Mouse (Mus musculus) midbrain, embryonic 16.5 days (tissue): ENCODE data around the gene Arntl. TPM values are rescaled to one million over a fixed set of nuclear protein-coding genes. Genes with fewer than 3 reads are reported as not detected.

ENCODE experiments used
- ATAC-seq: fragments of 200-750 bp; cut with Nextera tagmentation; 2 replicates; pipeline ENCODE4 v1.8.0; 2017; ENCODE audit warnings: moderate TSS enrichment
- H3K27ac ChIP-seq: fragments of 300-500 bp; sonication (generic); 2 replicates; pipeline ENCODE4 v1.5.1; 2014; ENCODE audit warnings: mild to moderate bottlenecking, low read length, mixed read lengths
- H3K27me3 ChIP-seq: fragments of 300-500 bp; sonication (generic); 2 replicates; pipeline ENCODE4 v1.6.1; 2014; ENCODE audit warnings: low read depth, low read length, mixed read lengths; ENCODE audit not compliant: control insufficient read depth, insufficient read depth
- H3K36me3 ChIP-seq: fragments of 300-500 bp; sonication (generic); 2 replicates; pipeline ENCODE4 v1.6.1; 2014; ENCODE audit warnings: mild to moderate bottlenecking, low read length, moderate library complexity, mixed read lengths; ENCODE audit not compliant: control insufficient read depth, insufficient read depth
- H3K4me1 ChIP-seq: fragments of 300-500 bp; sonication (generic); 2 replicates; pipeline ENCODE4 v1.6.1; 2014; ENCODE audit warnings: mild to moderate bottlenecking, low read length, mixed read lengths; ENCODE audit not compliant: control insufficient read depth, insufficient read depth
- H3K4me2 ChIP-seq: fragments of 300-500 bp; sonication (generic); 2 replicates; pipeline ENCODE4 v1.6.1; 2014; ENCODE audit warnings: mild to moderate bottlenecking, low read length, mixed read lengths
- H3K4me3 ChIP-seq: fragments of 300-500 bp; sonication (generic); 2 replicates; pipeline ENCODE4 v1.5.1; 2014; ENCODE audit warnings: low read depth, mild to moderate bottlenecking, low read length, moderate library complexity, mixed read lengths
- H3K9ac ChIP-seq: fragments of 300-500 bp; sonication (generic); 2 replicates; pipeline ENCODE4 v1.6.1; 2014; ENCODE audit warnings: low read depth, low read length, mixed read lengths
- H3K9me3 ChIP-seq: fragments of 300-500 bp; sonication (generic); replicated peaks from 2 replicates; pipeline ENCODE4 v1.6.1; 2014; ENCODE audit warnings: mild to moderate bottlenecking, low read length, mixed read lengths; ENCODE audit not compliant: control insufficient read depth, poor library complexity, severe bottlenecking
- WGBS: fragments of 180-500 bp; shearing (Covaris S2); extraction: QIAGEN DNeasy Blood & Tissue Kit; methylation state at CpG from one replicate; pipeline ENCODE4 v1.1.7; 2014; 5-methylcytosine and 5-hydroxymethylcytosine counted together
- polyA plus RNA-seq: library from polyadenylated mRNA; unstranded; fragments of >200 nt; fragmentation: Nextera tagmentation; extraction: Ambion mirVana; gene quantifications from 2 replicates; pipeline ENCODE4 v1.2.1, GENCODE M21; 2015

The Arntl gene
- 21.0 and 22.8 TPM in 2 replicates for polyA plus RNA-seq

DNA sequence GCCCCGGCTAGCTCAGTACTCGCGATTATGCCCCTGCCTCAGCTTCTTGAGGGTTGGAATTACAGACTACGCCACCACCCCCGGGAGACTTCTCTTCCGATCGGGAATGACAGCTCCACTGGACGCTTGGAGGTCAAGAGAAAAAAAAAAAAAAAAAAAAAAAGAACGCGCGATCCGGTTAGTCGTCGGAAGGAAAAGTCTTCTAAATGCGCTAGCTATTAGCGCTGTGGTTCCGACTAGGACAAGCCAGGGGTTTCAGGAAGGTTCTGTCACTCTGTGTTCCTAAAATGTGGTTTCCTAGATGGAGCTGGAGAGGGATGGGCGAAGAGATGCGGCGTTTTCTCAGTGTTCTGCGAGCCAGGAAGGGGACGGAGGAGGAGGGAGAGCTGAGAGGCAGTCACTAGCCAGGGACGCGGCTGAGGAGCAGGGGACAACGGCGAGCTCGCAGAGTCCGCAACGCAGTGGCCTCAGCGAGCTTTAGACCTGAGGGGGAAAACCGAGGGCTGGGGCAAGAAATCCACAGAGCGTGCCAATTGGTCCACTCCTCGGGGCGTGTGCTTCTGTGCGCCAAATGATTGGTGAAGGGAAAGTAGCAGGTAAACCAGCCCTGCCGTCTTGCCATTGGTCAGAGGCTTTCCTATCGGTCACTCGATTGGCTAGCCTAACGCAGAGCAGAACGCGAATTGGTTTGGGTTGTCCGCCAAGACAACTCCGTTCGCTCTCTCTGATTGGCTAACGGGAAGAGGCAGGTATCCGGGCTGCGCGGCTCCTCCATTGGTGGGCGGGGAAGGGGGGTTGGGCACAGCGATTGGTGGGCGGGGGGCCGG, at the start of gene Arntl:
Gene Arntl (plus strand): TSS at position 822 of the 827 bp plus-strand sequence.
- under 1% methylated on average over 51 of the region's 52 CpGs for WGBS
- peaks cover 16% of the 10 kb centered on the region for H3K27me3 ChIP-seq

DNA sequence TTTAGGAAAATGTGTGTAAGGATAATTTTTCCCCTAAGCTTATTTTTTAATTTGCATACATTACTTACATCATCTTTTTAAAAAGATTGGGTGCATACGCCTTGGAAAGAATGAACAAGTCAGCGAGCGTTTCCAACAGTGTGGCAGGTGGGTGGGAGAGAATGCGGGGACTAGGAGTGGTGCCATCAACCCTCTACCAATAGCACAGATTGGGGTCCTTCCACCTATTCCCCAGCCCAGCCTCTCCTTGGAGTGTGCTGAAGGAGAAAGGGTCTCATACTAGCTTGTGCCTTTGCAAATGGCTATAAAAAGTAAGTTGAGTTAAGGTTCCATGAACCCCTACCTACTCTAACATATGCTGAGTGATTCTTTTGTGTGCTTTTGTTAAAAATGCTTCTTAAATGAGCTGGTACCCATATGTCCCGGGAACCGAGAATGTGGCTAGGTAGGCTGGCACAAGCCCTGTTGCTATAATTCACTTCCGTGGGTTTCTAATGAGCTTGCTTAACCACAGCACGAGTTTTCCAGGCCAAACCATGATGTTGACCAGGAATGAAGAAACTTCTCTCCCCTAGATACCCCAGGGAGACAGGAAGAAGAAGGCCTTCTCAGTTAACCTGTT, 46.1 kb upstream of the Arntl start:
- Histone ChIP-seq H3K9me3 (no peaks in the 10 kb centered on the region), H3K9ac (no peak overlapping the region), H3K4me3 (no peak overlapping the region), H3K4me1 (no peaks in the 10 kb centered on the region), H3K36me3 (no peaks in the 10 kb centered on the region), H3K27me3 (no peaks in the 10 kb centered on the region), H3K27ac (no peak overlapping the region), H3K4me2 (no peak overlapping the region)
- no peak for ATAC-seq
- WGBS, result 90% methylated on average over 8 of the region's 8 CpGs

More for the DNA sequence above, at the start of gene Arntl:
- Histone ChIP-seq H3K4me2 (peak within 1 kb of the TSS; percentile 82), H3K4me1 (peaks cover 22% of the 10 kb centered on the region), H3K27ac (peak within 1 kb of the TSS; percentile 88), H3K4me3 (peak within 1 kb of the TSS; percentile 85), H3K9me3 (no peaks in the 10 kb centered on the region), H3K9ac (peak within 1 kb of the TSS; percentile 76), H3K36me3 (no peaks in the 10 kb centered on the region)
- ATAC-seq, result peak; percentile 98

DNA sequence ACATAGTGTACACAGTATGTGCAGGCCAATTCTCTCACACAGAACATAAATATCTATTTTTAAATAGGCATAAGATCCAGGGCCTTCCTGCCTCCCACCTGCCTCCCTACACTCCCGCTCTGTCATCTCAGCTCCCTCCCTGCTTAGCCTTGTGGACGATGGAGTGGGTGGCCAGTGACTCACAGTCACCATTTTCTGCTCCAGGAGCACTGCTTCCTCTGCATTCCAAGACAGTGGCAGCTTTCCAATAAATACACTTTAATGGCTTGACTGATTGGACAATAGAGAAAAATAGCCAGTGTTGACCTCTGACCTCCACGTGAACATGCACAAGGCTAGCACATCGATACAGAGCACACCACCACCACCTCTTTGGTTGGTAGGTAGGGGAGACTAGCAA, 42.5 kb upstream of the Arntl start:
- Histone ChIP-seq H3K4me3 (no peak overlapping the region), H3K9ac (no peak overlapping the region), H3K4me2 (no peak overlapping the region), H3K4me1 (no peaks in the 10 kb centered on the region), H3K9me3 (no peaks in the 10 kb centered on the region), H3K27me3 (no peaks in the 10 kb centered on the region), H3K27ac (no peak overlapping the region), H3K36me3 (no peaks in the 10 kb centered on the region)
- ATAC-seq, result no peak
- WGBS, result 76% methylated on average over 4 of the region's 4 CpGs

DNA sequence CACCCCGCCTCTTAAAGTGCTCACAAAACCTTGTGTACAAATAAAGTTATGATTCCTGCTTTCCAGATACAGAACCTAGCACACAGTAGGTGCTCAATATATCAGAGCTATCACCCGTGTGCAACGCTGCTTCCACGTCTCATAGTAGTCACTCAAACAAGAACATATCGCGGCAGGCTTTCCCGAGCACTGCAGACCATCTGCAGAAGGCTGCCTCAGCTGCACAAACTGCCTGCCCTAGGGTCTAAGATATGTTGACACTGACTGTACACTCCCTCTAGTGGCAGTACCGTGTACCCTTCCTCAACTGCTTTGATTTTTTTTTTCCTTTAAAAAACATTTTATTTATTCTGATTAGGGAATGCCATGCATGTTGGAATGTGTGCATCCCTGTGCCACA, 40.2 kb upstream of the Arntl start:
- H3K4me1 ChIP-seq, result no peaks in the 10 kb centered on the region
- H3K4me3 ChIP-seq, result no peak overlapping the region
- no peak overlapping the region for H3K9ac ChIP-seq
- H3K36me3 ChIP-seq, result no peaks in the 10 kb centered on the region
- H3K27me3 ChIP-seq, result no peaks in the 10 kb centered on the region
- 53% methylated on average over 8 of the region's 8 CpGs for WGBS
- ATAC-seq, result no peak
- no peak overlapping the region for H3K27ac ChIP-seq
- H3K9me3 ChIP-seq, result no peaks in the 10 kb centered on the region
- H3K4me2 ChIP-seq, result no peak overlapping the region

DNA sequence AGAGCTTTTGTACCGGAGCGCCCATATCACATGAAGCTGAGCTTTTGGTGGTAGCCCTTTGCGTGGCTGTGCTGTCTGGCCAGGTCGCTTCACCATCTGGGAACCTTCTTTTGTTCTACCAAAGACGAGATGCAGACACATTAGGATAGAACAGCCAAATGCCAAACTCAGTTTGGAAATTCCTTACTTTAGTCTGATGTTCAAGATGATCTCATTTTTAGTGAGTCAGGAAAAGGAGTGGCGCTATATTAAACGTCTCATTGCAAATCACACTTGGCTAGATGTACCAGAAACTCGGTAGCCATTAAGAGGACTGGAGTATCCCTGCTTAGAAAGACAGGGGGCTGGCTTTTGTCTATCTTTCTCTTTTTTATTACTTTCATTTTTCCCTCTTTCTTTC, 38.7 kb upstream of the Arntl start:
- no peaks in the 10 kb centered on the region for H3K4me1 ChIP-seq
- no peaks in the 10 kb centered on the region for H3K36me3 ChIP-seq
- WGBS, result 90% methylated on average over 8 of the region's 8 CpGs
- no peak overlapping the region for H3K9ac ChIP-seq
- H3K9me3 ChIP-seq, result no peaks in the 10 kb centered on the region
- H3K27ac ChIP-seq, result no peak overlapping the region
- no peak overlapping the region for H3K4me3 ChIP-seq
- no peak for ATAC-seq
- H3K27me3 ChIP-seq, result no peaks in the 10 kb centered on the region
- H3K4me2 ChIP-seq, result no peak overlapping the region

DNA sequence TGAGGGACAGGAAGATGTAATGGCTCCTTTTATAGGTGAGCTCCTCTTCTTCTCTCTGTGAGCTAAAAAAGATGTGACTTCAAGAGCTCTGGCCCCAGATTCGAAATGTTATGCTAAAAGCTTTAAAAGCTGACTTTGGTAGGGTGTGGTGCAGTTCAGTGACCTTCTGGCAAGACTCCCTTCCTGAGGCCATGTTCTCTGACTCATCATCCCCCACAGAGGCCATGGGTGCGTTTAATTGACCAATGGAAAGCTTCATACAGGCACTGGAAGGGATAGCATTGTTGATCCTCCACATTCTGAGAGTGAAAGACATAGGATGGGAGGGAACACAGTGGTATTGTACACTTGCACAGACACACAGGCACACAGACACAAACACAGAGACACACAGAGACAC, 34.8 kb upstream of the Arntl start:
- H3K9me3 ChIP-seq, result no peaks in the 10 kb centered on the region
- H3K4me3 ChIP-seq, result no peak overlapping the region
- H3K4me1 ChIP-seq, result no peaks in the 10 kb centered on the region
- no peak overlapping the region for H3K4me2 ChIP-seq
- H3K27ac ChIP-seq, result no peak overlapping the region
- 58% methylated on average over 2 of the region's 2 CpGs for WGBS
- no peaks in the 10 kb centered on the region for H3K27me3 ChIP-seq
- no peak overlapping the region for H3K9ac ChIP-seq
- H3K36me3 ChIP-seq, result no peaks in the 10 kb centered on the region
- ATAC-seq, result no peak

DNA sequence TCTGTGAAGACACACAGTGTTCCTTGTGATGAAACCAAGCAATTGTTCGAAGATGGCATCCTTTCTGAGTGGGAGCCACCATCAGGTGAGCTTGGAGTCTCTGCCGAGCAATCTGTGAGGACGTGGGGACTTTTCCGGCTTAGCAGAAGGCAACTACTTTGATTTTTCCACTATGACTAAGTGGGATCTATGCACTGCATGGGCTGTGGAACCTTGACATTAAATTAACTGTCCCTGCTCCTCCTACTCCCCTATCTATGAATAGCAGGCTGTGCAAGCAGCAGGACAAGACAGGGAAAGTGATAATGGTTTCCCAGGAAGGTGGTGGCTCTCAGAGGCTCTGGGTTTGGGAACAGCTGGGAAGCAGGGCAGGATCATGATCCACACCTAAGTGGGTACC, 31.8 kb upstream of the Arntl start:
- Histone ChIP-seq H3K9me3 (no peaks in the 10 kb centered on the region), H3K4me2 (no peak overlapping the region), H3K4me3 (no peak overlapping the region), H3K4me1 (no peaks in the 10 kb centered on the region), H3K27me3 (no peaks in the 10 kb centered on the region), H3K9ac (no peak overlapping the region), H3K27ac (no peak overlapping the region), H3K36me3 (no peaks in the 10 kb centered on the region)
- 87% methylated on average over 4 of the region's 4 CpGs for WGBS
- ATAC-seq, result no peak

DNA sequence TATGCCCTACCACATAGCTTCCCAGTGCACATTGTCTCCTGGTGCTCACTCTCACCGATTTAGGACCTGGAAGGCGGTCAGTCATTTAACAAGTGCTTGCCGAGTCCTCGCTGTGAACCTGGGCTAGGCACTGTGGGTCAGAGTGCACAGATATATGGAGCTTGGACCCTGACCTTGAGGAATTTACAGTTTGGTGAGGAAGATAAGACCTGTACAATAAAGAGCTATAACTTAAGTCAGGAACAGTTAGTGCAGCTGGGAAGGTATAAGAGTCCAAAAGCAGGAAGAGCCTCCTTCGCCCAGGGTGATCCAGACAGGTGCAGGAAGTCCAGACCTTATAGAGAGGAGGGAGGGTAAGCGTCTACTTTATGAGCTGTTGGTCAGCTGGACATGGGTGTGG, 29.2 kb upstream of the Arntl start:
- ATAC-seq, result no peak
- Histone ChIP-seq H3K4me3 (no peak overlapping the region), H3K27ac (no peak overlapping the region), H3K4me1 (no peaks in the 10 kb centered on the region), H3K4me2 (no peak overlapping the region), H3K9me3 (no peaks in the 10 kb centered on the region), H3K9ac (no peak overlapping the region), H3K27me3 (no peaks in the 10 kb centered on the region), H3K36me3 (no peaks in the 10 kb centered on the region)
- WGBS, result 93% methylated on average over 6 of the region's 6 CpGs

DNA sequence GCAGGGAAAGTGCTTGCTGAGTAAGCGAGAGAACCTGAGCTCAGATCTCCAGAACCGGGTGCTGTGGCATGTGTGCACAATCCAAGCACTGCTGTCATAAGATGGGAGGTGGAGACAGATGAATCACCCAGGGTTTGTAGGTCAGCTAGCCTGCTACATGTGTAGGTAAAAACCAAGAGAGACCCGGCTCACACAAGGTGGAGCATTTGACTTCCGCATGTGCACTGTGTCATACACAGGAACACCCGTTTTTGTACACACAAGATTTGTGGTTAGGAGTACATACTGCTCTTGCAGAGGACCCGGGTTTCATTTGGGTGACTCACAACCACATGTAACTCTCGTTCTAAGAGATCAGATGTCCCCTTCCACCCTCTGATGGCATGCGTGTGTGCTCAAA, 23.5 kb upstream of the Arntl start:
- Histone ChIP-seq H3K36me3 (no peaks in the 10 kb centered on the region), H3K27ac (no peak overlapping the region), H3K9ac (no peak overlapping the region), H3K4me2 (no peak overlapping the region), H3K4me1 (no peaks in the 10 kb centered on the region), H3K27me3 (no peaks in the 10 kb centered on the region), H3K9me3 (no peaks in the 10 kb centered on the region), H3K4me3 (no peak overlapping the region)
- ATAC-seq, result no peak
- WGBS, result 91% methylated on average over 8 of the region's 8 CpGs
